Mouse (Mus musculus): ENCODE results near the gene Narfl. TPM values are rescaled to one million over a fixed set of nuclear protein-coding genes. Genes with fewer than 3 reads are reported as not detected.
A peak's percentile ranks its signal among the peaks of the same experiment; 100 is the strongest.

Narfl gene
- polyA plus RNA-seq, 2 experiments from 2014 or later: 15.6 to 20.9 TPM

DNA sequence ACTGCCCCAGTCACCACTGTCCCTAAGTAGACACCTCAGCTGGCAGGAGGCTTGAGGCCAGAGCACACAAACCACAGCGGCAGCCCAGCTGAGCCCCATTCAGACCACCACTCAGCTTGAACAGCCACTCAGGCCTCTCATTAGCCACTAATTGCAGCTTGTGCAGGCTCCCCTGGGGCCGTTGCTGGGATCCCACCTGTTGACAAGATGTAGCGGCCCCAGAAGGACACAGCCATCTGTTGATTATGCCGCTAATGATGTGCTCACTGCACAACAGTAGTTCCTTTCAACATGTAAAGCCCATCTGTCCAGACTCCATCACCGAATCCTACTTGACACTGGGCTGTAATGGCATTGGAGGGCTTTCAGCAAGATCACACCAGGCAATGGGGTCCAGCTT, 7.7 kb upstream of the Narfl start:
- no peak for ATAC-seq

DNA sequence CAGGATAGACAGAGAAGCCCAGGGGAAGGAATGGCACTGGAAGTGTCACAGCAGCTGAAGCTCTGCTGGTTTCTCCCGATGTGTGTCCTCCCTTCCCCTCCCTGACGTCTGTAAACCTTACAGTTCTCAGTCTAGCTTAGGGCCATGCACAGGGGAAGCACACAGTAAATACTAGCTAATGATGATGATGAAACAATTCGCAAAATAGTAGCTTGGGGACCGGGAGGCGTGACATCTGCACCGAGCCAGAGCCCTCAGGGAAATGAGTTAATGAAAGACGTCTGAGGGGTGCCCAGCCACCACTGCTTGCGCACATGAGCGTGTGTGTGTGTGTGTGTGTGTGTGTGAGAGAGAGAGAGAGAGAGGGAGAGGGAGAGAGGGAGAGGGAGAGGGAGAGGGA, 4.2 kb upstream of the Narfl start:
- ATAC-seq: no peak

DNA sequence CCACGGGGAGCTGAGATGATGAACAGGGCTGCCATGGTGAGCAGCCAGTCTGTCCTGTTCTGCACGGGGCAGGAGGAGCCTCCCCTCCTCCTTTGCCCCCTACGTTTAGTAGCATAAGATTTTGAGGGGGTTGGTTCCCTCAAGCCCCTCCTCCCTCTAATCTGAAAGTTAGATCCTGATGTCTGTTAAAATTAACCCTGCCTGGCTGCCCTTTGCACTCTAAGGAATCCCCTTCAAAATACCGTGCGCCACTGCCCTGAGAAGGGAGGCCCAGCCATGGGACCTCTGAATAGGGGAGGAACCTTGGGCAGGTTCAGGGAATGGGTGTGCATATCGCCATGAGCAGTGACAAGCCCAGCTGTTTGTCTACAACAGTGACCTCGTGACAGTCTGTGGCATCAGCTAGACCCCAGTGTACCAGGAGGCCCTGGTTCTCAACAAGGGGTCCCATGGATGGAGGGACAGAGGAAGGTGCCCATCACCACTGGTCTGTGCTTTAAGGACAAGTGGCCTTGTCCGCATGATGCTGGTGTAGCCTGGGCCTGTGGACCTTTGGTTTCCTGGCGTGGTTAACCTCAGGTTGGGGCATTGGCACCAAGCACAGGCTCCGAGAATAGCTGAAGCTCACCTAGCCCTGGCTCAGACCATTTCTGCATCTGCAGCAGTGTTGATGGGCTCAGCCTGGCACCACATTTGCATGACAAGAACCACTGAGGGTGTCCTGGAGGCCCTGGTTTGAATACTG, 1.9 kb downstream of the Narfl start:
- no peak for ATAC-seq

DNA sequence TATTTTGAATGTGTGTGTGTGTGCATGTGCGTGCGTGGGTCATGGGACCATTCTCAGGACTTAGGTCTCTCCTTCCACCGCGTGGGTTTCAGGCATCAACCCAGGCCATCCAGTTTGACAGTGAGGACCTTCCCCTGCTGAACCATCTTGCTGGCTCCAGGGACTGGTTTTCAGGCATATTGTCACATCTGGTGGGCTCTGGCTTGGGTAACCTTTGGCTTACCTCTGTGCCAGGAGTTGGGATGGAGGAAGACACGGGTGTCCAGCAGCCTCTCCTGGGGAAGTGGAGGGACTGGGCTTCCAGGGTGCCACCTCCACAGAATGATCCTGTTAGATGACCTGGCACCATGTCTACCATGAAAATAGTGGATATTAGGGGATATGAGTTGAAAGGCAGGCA, 4.4 kb downstream of the Narfl start:
- ATAC-seq: no peak

DNA sequence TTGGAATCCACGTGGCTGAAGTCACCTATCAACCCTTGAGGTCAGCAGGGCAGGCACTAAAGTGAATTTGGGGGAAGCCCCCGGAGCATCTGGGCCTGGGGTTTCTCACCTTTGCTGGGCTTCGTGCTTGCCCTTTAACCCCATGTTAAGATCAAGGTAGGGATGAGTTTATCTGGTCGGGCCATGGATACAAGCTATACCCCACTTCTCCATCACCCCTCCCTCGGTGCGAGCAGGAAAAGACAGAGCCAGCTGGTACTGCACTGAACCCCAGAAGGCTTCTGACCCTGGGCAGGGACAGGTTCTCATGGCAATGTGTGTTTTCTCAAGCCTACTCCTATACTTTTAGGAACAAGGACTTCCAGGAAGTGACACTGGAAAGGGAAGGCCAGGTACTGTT, 7.8 kb downstream of the Narfl start:
- ATAC-seq: no peak

DNA sequence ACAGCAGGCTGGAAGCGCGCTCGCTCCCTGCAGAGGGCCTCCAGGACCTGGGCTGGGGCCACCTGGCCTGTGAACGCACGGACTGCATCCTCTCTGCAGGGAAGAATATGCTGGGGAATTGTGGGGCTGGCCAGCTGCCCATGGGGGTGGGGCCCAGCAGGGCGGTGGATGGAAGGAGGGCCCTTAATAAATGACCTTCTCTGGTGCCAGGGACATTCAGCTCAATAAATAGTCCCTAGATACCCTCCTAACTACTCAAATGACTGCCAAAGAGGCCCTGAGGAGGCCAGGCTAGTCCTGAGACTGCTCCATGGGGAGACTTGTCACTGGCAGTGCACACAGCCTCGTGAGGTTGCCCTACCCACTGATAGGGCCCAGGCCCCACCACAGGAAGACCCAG, 9.5 kb downstream of the Narfl start:
- no peak for ATAC-seq

DNA sequence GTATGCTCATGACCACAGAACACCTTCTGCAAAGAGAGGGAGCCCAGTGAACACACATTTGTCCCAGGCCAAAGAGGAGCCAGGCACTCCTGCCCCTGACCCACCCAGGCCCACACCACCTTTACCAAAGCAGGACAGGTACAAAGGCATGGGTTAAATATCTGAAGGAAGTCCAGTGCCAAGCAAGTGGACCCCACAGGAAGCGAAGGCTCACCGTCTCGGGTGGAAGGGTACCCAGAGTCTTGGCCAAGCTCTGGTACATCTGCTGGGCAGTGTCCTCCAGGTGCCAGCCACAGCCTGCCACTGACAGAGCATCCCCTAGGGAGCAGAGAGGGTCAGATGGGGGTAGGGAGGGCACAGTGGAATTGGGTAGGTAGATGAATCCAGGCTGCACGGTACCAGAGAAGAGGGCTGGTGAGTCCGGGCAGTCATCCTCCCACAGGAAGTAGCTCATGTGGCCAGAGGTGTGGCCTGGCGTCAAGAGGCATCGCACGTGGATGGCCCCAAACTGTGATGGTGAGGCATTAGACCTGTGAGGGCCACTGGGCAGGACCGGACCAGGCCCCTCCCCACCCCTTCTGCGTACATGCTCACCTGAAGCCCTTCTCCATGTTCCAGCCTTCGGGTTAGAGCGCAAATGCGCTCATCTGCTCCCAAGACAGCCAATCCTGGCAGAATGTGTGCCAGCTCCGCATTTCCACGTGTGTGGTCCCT, 10.4 kb downstream of the Narfl start:
- ATAC-seq: no peak

DNA sequence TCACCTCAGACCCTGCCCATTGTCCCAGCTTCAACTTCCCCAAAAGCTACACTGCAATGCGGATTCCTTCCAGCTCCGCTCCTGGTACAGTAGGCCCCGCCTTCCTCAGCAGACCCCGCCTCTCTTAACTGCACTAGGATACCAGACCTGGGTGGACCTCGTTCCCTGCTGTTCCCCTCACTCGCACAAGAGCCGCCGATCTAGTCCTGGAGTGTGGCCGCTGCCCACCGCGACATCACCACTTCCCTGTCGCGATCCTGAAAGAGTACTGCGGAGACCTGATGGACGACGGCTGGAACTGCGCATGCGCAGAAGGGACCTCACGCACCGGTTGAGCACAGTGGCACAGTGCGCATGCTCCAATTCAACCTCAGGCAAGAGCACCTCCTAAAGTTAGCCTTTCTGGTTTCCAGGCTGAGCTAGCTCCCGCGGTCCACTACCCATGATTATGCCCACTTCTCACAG, 11.7 kb downstream of the Narfl start, which contains the start of gene Haghl:
TSS of gene Haghl (minus strand) at position 393 of the 465 bp plus-strand sequence.
- ATAC-seq: peak; percentile 76

DNA sequence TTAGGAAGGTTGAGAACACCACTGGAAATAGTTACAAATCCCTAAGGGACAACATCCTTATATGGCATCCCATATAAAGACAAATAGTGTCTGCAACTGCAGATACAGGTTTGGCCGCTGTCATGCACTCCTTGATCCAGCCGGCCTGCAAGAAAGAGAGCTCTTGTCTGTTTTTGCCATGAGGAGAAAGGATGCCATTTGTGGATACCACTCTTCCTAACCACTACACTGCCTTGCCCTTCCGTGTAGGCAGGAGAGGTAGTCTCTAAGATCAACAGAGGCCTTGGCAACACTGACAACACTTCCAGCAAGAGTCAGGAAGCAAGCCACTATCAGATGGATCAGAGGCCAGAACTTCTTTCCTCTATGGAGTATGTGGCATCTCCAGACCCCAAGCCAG, 12.7 kb downstream of the Narfl start, which contains the start of gene Ccdc78:
TSS of gene Ccdc78 (plus strand) at position 301 of the 400 bp plus-strand sequence.
- ATAC-seq: no peak

DNA sequence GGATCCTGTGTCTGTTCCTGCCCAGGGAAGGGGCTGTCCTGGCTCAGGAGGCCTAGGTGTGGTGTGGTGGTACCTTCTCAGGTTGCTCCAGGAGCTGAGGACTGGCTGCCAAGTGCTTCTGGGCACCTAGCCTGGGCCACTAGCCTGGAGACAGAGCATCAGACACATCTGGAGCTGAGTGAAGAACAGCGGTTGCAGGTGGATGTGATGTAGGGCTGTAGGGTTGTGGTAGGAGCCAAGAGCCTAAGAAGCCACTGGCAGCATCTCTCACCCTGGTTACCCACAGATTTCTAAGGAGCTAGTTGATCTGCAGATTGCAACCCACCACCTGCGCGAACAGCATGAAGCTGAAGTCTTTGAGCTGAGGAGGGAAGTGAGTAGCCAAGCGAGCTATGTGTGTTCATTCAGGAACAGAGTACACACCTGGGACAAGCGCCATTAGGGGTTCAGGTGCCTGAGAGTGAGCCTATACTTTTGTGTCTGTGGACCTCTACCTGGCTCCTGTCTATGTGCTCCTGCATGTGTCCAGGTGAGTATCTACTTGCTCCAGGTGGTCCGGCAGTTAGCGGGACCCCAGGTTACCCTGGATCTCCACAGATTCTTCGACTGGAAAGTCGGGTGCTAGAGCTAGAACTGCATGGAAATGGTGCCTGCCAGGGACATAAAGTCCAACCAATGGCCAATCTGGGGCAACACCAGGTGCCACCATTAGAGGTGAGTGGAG, 13.4 kb downstream of the Narfl start:
- no peak for ATAC-seq

DNA sequence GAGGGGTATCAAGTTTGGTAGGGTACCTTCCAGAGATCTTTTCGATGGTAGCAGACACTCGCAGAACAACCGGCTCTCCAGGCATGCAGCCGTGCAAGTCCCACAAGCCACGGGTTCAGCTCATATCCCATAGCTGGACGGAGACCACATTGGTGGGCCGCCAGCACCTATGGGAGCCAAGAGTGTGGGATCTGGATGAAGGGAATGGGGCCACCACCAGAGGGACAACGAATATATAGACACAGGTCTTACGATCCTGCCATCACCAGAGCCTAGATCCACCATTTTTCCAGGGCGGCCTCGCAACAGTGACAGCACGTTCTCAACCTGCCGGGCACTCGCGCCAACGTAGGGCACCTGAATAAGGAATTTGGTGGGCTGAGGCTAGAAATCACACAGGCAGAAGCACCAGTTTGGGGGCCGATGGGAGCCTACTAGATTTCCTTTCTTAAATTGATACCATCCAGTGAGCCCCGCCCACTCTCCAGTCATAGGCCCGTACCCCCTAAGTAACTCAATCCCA, 17.8 kb downstream of the Narfl start:
- ATAC-seq: no peak

DNA sequence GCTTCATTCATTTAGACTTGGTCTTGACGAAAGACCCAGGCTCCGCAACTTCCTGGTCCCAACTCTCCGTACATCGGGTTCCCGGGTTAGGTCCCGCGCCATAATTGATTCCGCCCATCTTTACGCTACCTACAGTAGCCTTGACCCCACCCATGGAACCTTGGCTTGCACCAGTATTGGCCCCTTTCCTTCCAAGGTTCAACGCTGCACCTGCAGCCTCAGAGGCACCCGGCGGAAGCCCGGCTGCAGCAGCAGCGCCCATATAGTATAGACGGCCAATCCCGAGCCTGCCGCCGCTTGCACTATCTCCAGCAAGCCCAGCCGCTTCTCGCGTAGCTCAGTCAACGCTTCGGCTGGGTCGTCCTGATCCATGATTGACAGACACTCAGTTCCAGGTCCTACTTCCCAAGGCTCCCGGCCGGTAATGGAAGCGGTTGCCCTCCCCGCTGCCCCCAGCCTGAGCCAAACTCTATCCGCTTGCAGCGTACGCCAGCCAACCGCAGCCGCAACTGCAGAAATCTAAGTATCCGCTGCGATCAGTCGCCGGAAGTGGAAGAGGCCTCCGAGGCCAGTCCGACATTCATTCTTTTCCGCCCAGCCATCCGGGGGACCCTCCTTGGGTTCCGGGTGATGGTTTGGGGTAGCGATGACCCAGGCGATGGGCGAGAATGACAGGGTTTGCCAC, 18.4 kb downstream of the Narfl start:
- ATAC-seq: peak; percentile 66

DNA sequence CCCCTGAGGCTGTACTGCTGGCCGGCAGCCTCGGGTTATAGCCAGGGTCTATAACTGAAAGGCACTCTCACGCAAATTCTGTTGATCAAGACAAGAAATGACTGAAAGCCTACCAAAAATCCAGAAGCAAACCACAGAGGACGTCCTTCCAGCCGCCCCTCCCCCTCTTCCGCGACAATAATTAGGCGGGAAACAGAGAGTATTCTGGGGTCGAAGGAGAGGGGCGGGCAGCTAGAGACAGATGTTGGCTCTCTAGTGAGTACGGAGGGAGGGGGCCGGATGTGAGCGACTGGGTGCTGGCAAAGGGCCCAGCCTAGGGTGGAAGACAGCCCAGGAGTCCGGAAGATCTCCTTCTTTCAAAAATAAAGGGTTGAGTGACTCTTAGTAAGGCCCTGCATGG, 19.0 kb downstream of the Narfl start, which contains the start of gene Fam173a:
TSS of gene Fam173a (minus strand) at position 287 of the 400 bp plus-strand sequence.
- peak; percentile 81 for ATAC-seq

DNA sequence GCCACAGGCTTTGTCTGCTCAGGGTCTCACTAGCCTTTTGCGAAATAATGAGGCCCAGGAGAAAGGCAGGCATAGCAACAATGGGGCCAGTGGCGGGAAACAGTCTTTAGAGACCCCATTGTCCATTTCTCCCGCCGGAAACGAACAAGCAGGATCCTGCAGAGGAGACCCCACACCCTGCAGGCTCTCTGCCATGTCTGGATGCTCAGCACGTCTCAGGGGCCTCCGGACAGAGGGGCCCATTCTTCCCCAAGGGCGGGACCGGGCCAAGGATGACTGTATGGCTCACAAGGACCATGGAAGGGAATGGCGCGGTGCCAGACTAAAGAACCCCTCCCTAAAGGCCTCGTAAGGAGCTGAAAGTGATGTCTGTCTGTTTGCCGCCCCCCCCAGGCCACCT, 20.6 kb downstream of the Narfl start:
- no peak for ATAC-seq

DNA sequence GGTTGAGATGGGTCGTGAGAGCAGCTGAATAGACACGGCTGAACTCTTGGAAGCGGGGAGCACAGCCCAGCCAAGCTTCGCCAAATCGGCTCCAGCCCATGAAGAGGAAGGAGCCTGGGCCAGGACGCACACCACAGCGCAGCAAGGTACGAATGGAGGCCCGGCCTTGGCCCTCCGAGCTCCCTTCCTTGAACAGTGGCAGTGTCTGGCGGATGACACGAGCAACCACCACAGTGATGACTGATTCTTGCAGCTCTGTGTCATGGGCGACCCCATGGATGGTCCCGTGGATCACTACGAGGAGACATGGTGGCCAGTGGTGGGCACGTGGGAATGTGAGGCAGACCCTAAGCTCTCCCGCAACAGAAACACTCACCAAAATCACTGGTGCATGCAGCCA, 21.4 kb downstream of the Narfl start:
- ATAC-seq: no peak

DNA sequence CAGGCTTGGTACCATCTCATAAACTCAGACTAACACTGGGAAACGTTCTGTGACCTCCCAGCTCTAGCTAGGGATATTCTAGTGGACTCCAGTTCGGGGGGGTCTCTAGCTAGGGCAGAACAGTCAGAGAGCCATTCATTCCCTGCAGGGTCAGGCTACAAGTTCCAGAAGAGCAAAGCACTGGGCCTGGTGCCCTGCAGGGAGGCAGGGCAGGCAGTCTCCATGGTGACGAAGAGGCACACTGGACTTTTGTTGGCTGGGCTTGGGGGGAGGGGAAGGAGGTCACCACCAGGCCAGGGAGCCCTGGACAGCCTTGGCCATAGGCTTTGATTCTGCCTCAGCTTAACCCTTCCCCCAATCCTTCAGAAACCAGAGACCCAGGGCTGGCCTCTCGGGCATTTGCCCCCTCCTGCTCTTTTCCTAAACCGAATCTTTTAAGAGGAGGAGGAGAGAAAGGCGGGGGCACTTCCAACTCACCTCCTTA, 22.1 kb downstream of the Narfl start, which contains the start of gene AC134908.4:
TSS of gene AC134908.4 (minus strand) at position 51 of the 484 bp plus-strand sequence.
- ATAC-seq: no peak

DNA sequence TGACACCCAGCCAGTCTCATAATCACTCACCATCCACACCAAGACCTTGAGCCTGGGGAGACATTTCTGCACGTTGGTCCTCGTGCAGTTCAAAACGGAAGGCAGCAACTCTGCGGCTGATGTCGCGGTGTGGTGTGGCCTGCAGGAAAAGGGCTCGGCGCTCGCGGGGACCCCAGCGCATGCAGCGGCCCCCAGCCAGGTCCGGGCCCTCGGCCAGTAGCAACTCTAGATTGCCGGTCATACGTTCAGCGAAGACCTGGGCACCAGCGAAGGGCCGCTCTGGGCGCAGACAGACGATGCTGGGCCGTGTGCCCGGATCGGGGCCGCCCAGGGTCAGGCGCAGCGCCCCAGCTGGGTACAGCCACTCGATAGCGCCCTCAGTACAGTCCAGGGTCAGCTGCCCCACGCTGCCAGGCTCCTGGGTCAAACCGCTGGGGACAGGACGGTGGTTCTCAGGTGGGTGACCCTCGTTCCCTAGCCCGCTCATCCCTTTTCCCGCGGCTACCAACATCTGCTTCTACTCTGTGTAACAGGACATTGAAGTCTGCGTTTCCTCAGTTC, 22.7 kb downstream of the Narfl start:
- no peak for ATAC-seq

DNA sequence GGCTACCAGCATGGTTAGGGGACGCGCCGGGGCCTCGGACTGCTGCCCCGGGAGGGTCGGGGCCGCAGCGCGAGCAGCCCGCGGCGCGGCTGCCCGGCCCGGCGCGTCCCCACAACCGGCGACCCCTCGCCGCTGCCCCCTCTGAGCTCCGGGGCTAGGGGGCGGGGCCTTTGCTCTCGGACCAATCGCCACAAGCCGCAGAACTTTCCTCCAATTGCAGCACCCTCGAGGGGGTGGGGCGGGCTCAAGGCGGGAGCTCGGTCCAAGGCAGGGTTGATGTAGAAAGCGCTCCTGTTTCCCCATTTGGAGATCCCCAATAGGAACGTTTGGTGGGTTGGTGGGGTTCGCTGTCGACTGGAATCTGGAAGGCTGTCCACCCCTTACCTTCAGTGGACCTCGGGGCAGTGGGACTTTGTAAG, 23.4 kb downstream of the Narfl start, which contains the start of gene Metrn:
TSS of gene Metrn (minus strand) at position 186 of the 419 bp plus-strand sequence.
- peak; percentile 33 for ATAC-seq

DNA sequence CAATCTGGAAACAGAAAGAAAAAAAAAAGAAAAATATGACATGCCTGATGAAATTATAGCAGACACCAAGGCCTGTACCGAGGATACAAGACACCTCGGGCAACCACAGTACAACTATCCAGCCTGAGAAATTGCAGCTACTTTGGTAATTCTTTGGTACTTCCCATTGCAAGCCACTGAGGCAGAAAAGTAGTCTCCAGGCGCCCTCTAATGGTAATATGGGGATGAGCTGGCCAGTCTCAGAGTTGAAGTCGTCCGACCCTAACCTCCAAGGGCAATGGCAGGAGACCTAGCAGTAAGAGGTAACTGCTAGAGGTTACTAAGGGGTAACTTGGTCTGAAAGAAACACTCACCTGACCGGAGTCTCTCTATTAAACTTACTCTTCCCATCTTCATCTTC, 27.5 kb downstream of the Narfl start:
- ATAC-seq: peak; percentile 84

DNA sequence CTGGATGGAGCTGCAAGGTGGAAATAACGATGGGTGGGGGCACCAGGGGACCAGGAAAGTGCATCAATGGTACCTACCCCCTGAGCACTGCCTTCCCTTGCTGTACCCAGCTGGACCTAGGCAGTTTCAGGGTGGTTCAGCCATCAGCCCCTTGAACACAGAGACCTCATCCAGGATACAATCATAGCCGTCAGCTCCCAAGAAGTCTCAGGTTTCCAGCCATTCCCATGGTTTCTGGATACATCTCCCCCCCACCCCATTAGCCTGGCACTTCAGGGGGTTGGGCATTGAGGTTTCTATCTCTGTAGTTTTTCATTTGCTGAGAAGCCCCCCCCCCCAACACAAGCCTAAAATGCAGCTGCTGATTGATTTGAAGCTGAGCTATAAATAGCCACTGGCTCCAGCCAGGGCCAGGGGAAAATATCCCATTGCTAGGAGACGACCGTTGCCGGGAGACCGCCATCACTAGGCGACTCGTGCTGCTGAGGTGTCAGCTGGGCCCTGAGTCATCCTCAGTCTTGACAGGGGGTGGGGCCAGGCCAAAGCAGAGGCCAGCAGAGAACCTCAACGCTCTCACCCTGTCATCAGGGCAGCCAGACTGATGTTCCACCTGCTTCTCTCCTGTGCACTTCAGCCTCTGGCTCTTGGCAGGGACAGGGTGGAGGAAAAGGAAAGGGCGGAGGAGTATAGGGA, 29.4 kb downstream of the Narfl start:
- ATAC-seq: no peak

DNA sequence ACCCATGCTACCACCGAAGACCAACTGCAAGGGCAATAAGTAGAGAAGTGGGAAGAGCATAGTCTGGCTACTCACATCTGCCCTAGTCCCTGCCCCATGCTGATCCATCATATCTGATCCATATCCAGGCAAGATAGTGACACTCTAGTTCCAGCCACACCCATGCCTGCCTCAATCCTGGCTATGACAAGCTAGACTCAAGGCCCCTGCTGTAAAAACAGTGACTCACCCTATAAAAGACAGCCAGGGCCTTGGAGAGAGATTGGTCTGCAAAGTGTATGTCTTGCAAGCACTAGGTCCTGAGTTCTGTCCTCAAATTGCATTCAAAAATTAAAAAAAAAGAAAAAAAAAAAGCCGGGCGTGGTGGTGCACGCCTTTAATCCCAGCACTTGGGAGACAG, 32.9 kb downstream of the Narfl start:
- ATAC-seq: no peak

Measured in activated CD4-positive, CD25-positive, alpha-beta regulatory T cell, adult 4 months (primary cell).